Mouse (Mus musculus): Measurements from ENCODE around the gene Osbpl11. TPM values are rescaled to one million over a fixed set of nuclear protein-coding genes. Genes with fewer than 3 reads are reported as not detected.
"Not testable (repeated sequence)": the region's sequence is repeated elsewhere in the genome, so short reads cannot be mapped to it uniquely, and the experiment has no call there.

Gene Osbpl11
- total RNA-seq, 1 experiment from 2014 or later: 39.2 TPM

DNA sequence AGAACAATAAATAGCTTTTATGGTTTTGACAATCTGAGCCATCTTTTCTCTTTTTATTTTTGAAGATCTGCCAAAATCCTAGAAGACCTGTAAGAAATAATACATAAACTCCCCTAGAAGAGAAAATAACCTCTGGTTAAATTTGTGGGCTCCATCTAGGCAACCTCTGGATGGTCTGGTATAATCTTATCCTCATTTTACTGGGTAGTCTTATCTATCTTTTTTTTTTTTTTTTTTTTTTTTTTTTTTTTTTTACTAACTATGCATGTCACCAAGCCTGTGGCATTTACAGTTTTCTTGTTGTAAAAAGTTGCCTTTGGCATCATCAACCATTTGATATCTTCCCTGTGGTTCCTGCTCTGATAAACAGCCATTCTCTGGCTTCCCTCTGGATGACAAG is 10.2 kb upstream of the Osbpl11 start:
- ATAC-seq (ENCODE audit: extremely low read depth, insufficient number of reproducible peaks, low FRiP score, poor library complexity, severe bottlenecking): no peak

DNA sequence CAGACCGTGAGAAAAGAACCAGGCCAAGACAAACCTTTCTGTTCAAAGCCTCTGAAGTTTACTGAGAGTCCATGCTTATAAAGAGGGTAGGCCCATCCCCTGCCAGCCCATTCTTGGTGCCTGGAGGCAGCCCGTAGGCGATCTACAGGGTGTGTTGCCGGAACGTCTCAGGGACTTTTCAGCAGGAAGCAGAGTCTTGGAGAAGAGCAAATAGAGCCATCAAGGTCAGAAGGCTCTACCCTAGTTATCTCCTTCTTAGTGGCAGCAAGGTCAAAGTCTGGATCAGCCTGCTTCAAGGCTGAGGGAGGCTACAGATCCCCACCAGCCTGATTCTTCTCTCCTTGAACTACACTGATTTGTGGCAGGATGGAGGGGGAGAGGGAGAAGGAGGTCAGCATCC is 8.0 kb upstream of the Osbpl11 start:
- not testable (repeated sequence) for ATAC-seq (ENCODE audit: extremely low read depth, insufficient number of reproducible peaks, low FRiP score, poor library complexity, severe bottlenecking)

DNA sequence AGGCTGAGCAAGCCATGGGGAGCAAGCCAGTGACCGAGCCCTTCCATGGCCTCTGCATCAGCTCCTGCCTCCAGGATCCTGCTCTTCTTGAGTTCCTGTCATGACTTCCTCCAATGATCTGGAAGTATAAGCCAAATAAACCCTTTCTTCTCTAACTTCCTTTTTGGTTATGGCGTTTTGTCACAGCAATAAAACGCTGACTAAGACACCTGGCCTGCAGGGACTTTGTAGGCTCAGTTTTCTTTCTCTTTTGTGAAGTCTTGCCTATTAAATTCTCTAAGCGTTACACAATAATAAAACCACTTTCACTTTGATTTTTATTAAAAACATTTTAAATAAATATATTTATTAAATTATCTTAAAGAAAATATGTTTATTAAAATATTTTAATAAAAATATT is 7.1 kb upstream of the Osbpl11 start:
- no peak for ATAC-seq (ENCODE audit: extremely low read depth, insufficient number of reproducible peaks, low FRiP score, poor library complexity, severe bottlenecking)

DNA sequence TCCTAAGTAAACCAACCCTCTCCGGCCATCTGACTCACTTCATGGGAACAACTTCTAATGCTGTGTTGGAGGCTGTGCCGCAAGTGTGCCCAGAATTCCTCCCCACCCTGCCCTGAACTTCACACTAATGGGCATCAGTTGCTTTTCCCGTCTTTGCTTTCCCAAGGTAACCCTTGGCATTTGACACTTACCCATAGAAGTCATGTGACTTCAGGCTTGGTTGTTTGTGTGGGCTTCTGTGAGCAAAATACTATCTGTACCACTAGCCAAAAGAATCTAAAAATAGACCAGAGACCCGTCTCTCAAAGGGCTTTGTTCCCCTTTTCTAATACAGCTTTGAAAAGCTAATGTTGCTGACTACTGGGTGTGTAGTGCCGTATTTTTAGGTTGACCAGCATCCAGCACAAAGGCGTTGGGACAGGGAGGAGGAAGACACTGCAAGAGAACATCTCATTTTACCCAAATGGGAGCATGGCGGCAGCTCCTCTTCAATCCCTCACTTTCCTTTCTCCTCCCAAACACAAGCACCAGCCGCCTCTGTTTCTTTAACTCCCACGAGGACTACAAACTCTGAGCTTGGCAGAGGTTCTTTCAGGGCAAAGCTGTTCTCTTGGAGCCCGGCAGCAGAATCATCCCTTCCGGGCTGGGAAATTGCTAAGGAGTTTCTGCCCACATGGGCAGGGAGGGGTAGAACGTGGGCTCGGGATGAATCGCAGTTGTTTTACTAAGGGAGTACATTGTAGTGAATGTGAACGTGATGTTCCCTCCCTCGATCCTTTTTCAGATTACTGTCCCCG is 6.4 kb upstream of the Osbpl11 start:
- ATAC-seq (ENCODE audit: extremely low read depth, insufficient number of reproducible peaks, low FRiP score, poor library complexity, severe bottlenecking): peak; percentile 51

DNA sequence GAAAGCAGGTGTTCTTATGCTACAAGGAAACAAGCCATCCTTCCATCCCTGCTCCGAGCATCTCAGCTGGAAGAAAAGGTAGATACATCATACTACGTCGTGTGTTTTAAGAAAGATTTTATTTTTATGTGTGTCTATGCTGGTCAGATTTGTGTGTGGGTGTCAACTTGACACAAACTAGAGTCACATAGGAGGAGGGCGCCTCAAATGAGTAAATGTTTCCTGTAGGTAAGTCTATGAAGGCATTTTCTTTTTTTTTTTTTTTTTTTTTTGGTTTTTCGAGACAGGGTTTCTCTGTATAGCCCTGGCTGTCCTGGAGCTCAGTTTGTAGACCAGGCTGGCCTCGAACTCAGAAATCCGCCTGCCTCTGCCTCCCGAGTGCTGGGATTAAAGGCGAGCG is 5.6 kb upstream of the Osbpl11 start:
- not testable (repeated sequence) for ATAC-seq (ENCODE audit: extremely low read depth, insufficient number of reproducible peaks, low FRiP score, poor library complexity, severe bottlenecking)

DNA sequence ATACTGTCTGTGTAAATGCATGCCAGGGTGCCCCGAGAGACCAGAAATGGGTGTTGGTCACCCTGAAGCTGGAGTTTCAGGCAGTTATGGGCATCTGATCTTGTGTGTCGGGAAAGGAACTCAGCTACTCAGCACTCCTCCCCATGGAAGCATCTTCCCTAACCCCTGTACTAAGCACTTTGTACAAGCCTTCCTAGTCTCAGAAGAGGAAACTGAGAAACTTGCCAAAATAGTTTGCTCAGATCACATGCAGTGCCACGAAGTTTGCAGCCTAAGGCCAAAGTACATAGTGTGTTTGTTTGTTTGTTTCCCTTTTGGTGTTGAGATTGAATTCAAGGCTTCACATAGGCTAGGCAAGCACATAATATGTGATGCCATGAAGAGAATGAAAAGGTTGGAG is 5.0 kb upstream of the Osbpl11 start:
- no peak for ATAC-seq (ENCODE audit: extremely low read depth, insufficient number of reproducible peaks, low FRiP score, poor library complexity, severe bottlenecking)

DNA sequence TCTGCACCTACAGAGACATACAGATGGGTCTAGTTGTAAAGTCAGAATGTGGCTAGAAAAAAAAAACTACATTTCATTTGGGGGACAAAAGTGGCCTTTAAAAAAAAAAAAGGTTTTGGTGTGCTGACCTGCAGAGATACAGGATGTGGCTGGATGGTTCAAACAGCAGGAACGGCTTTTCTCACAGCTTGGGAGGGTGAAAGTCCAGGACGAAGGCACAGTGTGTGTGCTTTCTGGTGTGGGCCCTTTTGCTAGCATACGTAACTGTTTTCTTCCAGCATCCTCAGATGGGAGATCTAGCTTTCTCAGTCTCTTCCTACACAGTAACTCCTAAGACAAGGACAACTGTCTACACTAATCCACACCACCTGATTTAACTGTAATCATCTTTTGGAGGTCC is 4.1 kb upstream of the Osbpl11 start:
- no peak for ATAC-seq (ENCODE audit: extremely low read depth, insufficient number of reproducible peaks, low FRiP score, poor library complexity, severe bottlenecking)

DNA sequence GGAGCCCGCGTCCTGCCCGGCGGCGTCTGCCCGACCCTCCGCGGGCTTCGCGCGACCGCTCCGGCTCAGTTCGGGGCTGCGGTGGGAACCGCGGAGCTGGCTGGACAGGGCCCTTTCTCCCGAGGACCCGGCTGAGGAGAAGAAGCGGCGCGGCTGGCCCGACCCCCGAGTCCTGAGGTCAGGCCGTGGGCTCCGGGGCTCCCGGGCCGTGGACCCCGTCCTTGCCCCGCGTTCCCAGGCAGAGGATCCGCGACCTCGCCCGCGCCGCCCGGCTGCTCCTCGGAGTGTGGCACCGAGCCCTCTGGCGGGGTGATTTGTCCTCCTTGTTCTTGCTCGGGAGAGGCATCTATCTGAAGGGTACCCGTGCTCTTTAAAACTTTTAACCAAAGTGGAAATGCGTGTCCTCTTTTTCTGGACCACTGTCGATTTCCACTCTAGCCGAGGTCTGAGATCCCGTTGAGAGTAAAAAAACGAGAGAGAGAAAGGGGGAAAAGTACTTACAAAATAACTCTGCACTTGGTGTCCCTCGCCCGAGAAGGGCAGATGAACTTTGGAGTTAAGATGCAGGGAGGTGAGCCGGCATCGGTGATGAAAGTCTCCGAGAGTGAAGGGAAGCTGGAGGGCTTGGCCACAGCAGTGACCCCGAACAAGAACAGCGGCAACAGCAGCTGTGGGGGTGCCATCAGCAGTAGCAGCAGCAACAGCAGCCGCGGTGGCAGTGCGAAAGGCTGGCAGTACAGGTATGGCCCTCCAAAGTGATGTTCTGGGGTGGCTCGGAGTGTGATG is 583 bp downstream of the Osbpl11 start:
- no peak for ATAC-seq (ENCODE audit: extremely low read depth, insufficient number of reproducible peaks, low FRiP score, poor library complexity, severe bottlenecking)

DNA sequence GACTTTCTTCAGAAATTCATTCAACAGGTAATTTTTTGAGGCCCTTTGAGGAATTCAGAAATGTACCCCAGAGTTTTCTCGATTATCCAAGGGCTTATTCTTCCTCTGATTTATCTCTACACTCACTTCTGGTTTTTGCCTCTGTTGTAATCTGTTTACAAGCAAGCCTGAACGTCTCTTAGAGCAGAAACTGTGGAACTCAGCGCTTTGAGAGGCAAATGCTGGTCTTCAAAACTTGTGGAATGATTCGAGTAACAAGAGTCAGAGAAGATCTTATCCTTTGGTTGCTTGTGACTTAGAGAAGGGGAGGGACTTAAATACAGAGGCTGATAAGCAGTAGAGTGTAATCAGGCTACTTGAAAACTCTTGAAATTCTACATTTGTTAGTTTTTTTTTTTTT is 1.3 kb downstream of the Osbpl11 start:
- no peak for ATAC-seq (ENCODE audit: extremely low read depth, insufficient number of reproducible peaks, low FRiP score, poor library complexity, severe bottlenecking)

DNA sequence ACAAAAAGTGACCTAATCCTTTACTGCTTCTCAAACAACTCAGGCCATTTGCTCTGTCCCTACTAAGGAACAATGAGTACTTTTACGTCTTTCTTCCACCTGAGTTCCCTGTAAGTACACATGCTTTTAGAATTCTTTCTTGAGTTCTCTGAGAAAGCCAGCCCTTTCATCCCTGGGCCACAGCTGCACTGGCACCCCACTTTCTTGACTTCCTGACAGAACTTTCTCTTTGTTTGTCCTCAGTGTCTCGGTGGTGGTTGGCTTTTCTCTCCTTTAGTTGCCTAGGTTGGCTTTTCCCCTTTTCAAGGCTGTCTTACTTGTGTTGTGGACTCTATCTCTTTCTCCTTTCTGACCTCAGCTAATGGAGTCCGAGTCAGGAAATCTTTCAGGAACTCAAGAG is 3.2 kb downstream of the Osbpl11 start:
- no peak for ATAC-seq (ENCODE audit: extremely low read depth, insufficient number of reproducible peaks, low FRiP score, poor library complexity, severe bottlenecking)

DNA sequence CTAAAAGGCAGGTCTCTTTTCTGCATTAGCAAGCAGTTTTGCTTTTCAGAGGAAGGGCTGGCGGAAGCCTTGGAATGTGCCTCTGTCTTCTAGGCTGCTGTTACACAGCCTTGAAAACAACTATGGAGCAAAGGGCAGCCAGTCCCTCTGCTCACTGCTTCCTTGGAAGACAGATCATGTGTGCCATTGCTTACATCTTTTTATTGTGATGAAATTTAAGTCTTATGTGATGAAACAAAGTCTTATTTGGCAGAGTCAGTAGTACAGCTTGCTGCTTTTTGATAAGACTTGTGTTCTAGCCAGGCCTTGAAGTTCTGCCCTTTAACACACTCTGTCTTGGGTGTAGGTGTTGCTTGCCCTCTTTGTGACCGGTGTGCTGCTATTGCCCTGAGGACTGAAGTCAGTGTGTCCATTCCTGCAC is 6.8 kb downstream of the Osbpl11 start:
- no peak for ATAC-seq (ENCODE audit: extremely low read depth, insufficient number of reproducible peaks, low FRiP score, poor library complexity, severe bottlenecking)

DNA sequence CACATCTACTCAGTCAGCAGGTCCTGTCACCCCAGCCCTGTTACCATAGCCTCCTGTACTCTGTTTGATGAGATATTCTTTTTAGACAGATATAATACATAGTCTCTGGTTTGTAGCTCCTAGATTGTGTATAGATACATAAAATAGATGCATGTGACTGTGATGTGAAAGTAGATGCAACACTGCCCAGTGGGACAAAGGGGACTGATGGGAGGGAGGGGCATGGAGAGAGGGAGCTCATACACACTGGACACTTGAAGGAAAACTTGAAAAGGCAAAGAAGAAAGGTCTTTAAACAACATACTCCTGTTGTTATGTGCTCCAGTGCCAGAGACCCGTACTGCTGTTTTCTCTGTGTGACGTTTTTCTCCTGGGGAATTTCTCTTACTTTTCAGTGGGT is 7.4 kb downstream of the Osbpl11 start:
- ATAC-seq (ENCODE audit: extremely low read depth, insufficient number of reproducible peaks, low FRiP score, poor library complexity, severe bottlenecking): no peak

DNA sequence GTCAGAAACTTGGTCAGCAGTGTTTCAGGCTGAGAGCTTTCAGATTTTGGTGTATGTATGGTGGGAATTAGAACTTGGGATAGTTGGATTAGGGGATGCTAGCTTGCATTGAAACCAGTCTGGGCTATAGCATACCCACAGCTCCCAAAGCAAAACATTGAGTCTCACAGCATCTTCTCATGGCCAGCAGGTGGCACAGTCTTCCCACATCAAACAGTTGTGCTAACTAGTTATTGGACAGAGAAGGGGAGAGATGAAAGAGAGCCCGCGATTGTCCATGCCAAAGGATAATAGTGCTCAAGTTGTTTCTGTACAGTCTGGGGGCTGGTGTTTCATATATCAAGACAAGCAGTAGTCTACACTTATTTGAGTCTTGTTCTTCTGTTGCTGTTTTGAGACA is 8.8 kb downstream of the Osbpl11 start:
- peak; percentile 53; the same call in 1 of the 2 replicates for ATAC-seq (ENCODE audit: extremely low read depth, insufficient number of reproducible peaks, low FRiP score, poor library complexity, severe bottlenecking)

DNA sequence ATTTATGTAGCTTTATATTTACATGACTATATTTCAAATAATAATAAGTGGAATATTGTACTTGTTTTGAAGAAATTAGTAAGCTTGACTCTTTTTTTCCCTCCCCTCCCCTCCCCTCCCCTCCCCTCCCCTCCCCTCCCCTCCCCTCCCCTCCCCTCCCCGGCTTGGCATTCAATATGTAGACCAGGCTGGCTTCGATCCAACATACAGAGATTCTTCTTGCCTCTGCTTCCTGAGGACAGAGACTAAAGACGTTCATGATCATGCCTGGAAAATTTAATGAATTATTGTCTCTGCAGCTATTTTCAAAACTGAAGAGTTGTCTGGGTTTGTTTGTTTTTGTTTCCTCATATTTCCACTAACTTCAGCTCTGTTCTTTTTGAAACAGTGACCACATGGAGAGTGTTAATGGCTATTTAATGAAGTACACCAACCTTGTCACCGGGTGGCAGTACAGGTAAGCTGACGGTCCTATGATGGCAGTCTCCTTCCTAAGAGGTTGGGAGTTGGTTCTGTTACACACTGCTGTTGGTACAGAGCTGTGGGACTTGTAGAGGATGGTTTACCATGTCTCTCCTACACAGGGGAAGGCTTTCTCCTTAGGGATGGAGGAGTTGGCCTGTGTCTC is 10.9 kb downstream of the Osbpl11 start:
- ATAC-seq (ENCODE audit: extremely low read depth, insufficient number of reproducible peaks, low FRiP score, poor library complexity, severe bottlenecking): peak; percentile 46; the same call in 1 of the 2 replicates

DNA sequence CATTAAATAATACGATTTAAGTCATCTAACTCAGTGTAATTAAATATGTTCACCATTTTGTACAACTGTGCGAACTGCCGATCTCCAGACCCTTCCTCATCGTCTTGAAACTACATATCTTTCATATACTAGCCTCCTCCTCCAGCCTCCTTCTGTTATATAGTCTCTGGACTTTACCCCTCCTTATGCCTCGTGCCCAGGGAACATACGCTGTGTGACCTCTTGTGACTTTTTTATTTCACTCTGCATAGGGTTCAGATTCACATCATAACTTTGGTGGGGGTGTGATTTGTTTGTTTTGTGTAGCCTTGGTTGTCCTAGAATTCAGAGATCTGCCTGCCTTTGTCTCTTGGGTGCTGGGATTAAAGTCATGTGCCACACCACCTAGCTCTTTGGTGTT is 11.7 kb downstream of the Osbpl11 start:
- no peak for ATAC-seq (ENCODE audit: extremely low read depth, insufficient number of reproducible peaks, low FRiP score, poor library complexity, severe bottlenecking)

DNA sequence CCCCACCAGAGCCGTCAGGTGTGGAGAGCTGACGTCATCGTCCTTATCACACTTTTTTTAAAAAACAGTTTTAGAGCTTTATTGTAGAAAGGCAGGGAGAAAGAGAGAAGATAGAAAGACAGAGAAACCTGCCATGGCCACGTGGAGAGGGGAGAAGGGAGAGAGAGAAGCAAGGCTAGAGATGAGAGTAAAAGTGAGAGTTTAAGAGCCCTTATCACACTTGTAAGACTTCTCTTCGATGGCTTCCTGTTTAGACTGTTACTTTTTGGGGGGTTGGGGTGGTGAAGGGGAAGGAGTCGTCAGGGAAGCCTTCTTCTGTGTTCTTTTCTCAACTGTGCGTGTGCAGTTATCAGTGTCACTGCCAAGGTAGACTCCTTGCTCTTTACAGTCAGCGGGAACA is 15.7 kb downstream of the Osbpl11 start:
- no peak for ATAC-seq (ENCODE audit: extremely low read depth, insufficient number of reproducible peaks, low FRiP score, poor library complexity, severe bottlenecking)

DNA sequence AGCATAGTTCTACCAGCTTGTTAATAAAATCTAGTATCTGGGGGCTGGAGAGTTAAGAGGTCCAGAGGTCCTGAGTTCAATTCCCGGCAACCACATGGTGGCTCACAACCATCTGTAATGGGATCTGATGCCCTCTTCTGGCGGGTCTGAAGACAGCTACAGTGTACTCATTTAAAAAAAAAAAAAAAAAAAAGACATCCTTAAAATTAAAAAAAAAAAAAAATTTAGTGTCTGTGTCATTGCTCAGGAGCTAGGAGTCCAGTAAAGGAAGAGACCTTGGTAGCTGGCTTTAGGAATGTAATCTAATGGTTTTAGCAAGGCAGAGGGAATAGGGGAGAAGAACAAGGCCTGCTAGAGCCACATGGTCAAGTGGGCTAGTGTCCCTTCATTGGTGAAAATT is 25.9 kb downstream of the Osbpl11 start:
- no peak for ATAC-seq (ENCODE audit: extremely low read depth, insufficient number of reproducible peaks, low FRiP score, poor library complexity, severe bottlenecking)

DNA sequence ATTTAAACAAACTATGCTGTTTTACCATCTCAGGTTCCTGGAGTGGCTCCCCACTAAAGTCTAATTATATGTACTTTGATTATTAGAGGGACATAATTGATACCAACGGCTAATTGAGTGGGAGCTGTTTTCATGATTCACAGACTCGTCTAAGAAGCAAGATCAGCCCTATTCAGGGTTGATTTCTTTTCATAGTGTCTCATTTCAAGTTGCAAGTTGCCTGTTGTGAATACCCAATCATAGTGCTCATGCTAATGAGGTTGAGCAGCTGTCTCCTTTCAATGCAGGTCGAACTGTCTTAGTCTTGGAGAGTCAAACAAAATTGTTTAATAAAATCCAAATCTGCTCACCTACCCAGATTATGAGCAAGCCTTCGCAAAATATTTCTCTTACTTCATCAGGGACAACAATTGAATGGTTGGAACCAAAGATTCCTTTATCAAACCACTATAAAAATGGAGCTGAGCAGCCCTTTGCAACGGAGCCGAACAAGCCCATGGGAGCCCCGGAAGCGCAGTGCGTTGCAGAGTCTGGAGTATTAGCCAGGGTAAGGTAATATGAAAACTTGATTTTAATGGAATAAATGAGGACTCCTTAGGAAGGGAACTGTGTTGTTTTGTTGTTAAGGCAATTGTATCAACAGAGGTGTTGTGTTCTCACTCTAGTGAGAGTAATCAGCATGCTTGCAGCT is 31.6 kb downstream of the Osbpl11 start:
- ATAC-seq (ENCODE audit: extremely low read depth, insufficient number of reproducible peaks, low FRiP score, poor library complexity, severe bottlenecking): no peak

DNA sequence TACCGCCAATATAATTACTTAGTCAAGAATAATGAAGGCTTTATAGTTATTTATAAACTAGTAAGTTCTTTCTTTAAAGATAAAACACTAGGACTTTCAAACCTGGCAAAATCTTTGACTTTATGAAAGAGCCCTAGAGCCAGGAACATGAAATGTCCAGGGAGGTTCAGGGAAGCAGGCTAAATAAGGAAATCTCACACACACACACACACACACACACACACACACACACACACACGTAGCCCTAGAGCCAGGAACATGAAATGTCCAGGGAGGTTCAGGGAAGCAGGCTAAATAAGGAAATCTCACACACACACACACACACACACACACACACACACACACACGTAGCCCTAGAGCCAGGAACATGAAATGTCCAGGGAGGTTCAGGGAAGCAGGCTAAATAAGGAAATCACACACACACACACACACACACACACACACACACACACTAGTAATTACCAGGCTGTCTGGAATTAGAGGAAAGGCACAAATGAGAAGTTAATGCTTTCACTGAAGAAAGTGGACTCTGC is 32.7 kb downstream of the Osbpl11 start:
- not testable (repeated sequence) for ATAC-seq (ENCODE audit: extremely low read depth, insufficient number of reproducible peaks, low FRiP score, poor library complexity, severe bottlenecking)
